Mouse (Mus musculus) hematopoietic stem cell, adult 5-6 weeks (primary cell): Measurements from ENCODE around the gene Nab1. TPM values are rescaled to one million over a fixed set of nuclear protein-coding genes. Genes with fewer than 3 reads are reported as not detected.
"Not testable (repeated sequence)": the region's sequence is repeated elsewhere in the genome, so short reads cannot be mapped to it uniquely, and the experiment has no call there.

Experiments
- ATAC-seq, 2 experiments: fragments of 125-278 bp in 1 of 2; replicated peaks in 1 of 2; 2 replicates each; pipeline ENCODE4 v1.8.0; 2016 to 2017; ENCODE audit warnings: inconsistent platforms in 2 of 2, mild to moderate bottlenecking in 2 of 2, moderate number of reproducible peaks in 2 of 2, low read depth in 1 of 2, moderate TSS enrichment in 1 of 2; ENCODE audit not compliant: low FRiP score in 2 of 2, poor library complexity in 2 of 2, severe bottlenecking in 2 of 2, insufficient read depth in 1 of 2, low TSS enrichment in 1 of 2
- total RNA-seq: library from RNA; stranded (forward); fragments of 172-1452, 232-1000 nt; gene quantifications from 2 replicates; pipeline ENCODE4 v1.2.3, GENCODE M21; 2017

Nab1 gene
- 42.1 and 57.9 TPM in 2 replicates for total RNA-seq

DNA sequence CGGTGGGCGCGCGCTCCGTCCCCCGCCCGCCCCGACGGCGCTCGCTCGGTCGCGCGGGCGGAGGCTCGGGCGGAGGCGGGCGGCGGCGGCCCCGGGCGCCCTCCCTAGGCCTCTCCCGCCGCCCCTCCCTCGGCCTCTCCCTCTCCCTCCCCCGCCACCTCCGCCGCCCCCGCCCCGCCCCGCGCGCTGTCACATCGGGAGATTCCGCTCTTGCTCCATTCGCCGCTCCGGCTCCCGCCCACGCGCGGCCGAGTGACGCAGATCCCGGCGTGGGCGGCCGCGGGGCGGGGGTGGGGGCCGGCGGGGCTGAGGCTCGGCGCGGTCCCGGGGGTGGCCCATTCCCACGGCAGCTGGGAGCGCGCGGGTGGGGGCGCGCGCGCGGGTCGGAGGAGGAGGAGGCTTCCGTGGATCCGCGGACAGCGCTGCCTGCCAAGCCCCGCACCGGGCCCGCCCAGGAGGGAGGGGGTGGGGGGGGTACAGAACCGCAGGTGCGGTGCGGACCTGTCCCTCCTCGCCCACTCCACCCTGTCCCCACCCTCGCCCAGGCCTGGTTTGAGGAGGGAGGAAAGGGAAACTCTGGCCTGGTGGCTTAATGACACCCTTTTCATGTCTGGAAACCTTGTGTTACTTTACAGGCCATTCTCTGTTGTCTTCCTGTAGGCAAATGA lies at the start of gene Nab1:
Gene Nab1 (minus strand): TSS at position 366 of the 668 bp plus-strand sequence.
- ATAC-seq, result peak; percentile 25 to 62; a peak in 3 of 4 replicates

DNA sequence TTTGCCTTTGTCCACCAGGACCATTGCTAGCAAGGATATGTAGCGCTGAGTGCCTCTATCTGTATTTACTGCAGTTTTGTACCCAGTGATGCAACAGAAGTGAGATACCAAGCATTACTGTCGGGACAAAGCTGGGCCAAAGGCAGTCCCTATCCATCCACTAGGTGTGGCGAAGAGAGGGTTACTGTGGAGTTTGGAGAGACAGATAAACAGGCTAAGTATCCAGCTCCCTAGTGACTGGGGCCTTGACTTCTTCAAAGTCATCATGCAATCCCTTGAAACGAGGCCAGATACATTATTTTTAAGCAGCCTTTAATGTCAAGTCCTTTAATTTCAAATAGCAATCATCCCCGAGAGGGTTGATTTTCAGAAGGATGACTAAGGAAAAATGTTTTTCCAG lies 47.0 kb upstream of the Nab1 start:
- ATAC-seq, result no peak

DNA sequence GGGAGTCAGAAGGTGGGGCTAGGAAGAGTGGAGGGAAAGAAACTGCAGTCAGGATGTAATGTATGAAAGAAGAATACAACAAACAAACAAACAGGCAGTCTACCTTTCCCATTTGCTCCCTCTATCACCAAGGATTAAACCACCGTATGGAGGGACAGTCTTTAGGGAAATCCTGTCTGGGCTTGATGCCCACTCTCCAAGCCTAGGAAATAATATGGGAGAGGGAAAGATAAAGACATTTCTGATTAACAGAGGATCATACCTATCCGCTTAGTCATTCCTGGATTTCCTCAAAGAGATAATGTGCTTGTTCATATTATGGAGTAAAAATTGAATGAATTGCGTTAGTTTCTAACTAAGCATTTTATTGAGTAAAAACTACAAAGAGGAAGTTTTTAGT lies 46.3 kb upstream of the Nab1 start:
- no peak for ATAC-seq

DNA sequence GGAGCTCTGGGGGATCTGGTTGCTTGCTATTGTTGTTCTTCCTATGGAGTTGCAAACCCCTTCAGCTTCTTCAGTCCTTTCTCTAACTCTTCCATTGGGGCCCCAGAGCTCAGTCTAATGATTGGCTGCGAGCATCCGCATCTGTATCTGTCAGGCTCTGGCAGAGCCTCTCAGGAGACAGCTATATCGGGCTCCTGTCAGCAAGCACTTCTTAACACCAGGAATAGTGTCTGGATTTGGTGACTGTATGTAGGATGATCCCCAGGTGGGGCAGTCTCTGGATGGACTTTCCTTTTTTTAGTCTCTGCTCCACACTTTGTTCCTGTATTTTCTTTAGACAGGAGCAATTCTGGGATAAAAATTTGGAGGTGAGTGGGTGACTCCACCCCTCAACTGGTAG lies 39.6 kb upstream of the Nab1 start:
- not testable (repeated sequence) for ATAC-seq

DNA sequence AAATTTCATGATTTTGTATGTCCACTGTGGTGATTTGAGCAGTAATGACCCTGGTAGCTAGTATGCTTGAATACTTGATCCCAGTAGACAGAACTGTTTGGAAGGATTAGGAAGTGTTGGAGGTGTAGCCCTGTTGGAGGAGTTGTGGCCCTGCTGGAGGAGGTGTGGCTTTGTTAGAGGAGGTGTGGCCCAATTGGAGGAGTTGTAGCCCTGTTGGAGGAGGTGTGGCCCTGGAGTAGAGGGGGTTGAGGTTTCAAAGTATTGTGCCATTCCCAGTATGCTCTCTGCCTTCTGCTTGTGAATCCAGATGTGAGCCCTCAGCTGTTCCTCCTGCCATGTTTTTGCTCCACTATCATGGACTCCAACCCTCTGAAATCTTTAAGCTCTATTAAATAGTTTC lies 29.5 kb upstream of the Nab1 start:
- ATAC-seq, result no peak

DNA sequence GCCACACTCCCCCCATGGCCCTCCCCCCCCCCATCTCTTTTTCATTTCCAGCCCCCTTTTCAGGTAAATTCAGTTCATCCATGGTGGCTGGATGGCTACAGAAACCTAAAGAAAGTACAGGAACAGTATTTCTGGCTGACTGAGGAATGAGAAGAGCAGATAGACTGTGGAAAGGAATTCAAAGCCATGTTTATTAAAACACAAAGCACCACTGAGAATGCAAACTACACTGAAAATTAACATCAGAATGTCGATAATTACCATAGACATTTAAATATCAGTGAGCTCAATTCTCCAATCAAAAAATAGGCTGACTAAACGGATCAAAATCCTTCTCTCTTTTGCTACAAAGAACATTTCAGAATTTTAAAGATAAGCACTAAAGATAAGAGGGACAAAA lies 27.2 kb upstream of the Nab1 start:
- ATAC-seq, result no peak

DNA sequence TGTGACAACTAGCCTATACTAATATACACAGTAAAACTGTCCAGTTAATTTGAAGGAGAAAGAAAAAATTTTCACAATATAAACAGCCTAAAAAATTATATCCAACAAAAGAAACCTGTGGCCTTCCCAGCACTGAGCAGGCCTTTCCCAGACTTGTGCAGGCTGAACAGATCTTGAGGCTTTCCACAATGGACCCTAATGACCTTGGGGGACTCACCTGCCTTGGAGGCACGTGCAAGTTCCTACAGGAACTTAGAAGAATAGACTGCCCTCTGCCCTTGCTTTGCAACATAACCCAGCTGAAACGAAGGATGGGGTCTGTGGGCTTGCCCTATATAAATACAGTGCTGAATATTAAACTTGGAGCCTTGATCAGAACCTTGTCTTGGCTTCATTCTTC lies 26.8 kb upstream of the Nab1 start:
- no peak for ATAC-seq

DNA sequence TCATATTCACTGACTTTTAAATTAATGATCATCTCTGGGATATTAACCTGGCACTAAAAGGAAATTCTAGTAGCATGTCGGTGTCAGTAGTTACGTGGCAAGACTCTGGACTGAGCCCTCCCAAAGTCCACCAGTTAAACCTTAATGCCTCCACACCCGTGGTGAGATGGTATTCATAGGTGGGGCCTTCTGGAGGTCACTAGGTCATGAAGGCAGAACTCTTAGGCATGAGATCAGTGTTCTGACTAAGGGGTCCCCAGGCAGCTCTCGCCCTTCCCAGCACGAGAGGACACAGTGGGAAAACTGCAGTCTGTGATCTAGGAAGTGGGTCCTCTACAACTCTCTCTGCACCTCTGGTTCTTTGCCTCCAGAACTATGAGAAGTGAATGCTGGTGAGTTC lies 24.2 kb upstream of the Nab1 start:
- no peak for ATAC-seq

DNA sequence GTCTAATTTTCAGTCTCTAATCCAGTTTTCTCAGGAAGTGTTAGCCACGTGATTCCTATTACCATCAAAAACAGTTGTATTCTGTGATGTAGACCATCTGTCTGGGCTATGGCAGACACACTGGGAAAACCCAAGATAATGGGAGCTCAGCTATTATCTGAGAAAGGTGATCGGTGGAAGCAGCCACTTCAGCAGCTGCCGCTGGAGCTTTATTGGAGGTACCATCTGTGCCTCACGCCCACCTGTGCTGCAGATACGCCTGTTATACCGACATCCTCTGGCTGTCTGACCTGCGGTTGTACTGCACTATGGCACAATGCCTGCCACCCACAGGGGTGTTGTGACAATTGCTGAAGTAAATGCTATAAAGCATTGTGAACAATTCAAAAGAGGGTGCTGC lies 23.7 kb upstream of the Nab1 start:
- ATAC-seq, result no peak

DNA sequence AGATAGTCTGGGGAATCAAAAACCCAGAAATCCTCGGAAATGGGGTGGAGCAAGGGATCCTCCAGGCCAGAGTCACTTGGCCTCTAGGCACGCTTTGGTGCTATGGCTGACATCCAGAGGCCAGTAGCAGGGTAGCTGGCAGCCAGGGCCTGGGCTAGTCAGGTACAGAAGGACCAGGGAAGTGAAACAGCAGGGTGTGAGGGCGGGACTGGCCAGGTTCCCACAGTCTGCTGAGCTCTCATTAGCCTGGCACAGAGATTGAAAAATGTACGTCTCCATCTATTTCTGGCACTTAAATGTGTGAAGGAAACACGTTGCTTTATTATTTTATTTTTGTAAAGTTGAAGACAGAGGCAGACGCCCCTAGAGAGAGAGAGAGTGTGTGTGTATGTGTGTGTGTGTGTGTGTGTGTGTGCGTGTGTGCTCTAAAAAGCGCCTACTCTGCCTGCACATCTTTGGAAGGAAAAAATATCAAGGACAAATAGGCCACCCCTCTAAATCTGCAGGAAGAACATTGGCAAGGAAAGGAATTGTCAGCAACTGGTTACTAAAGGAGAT lies 21.0 kb upstream of the Nab1 start:
- peak; percentile 29 to 49; a peak in 3 of 4 replicates for ATAC-seq

DNA sequence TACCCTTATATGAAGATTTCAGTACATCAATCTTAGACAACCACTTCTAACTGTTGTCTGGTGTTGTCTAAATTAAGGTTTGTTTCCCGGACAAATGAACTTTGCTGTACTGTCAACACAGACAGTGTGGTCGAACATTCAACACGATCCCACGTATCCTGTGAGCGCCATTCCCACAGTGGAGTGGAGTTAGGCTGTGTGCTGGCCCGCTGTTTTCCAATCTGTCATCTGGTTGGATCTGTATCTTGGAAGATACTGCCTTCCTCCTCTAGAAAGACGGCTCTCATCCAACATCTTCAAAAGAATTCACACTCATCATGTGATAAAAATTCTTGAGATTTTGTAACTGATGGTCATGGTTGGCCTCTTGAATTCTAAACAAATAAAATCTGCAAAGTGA lies 19.7 kb upstream of the Nab1 start:
- no peak for ATAC-seq

DNA sequence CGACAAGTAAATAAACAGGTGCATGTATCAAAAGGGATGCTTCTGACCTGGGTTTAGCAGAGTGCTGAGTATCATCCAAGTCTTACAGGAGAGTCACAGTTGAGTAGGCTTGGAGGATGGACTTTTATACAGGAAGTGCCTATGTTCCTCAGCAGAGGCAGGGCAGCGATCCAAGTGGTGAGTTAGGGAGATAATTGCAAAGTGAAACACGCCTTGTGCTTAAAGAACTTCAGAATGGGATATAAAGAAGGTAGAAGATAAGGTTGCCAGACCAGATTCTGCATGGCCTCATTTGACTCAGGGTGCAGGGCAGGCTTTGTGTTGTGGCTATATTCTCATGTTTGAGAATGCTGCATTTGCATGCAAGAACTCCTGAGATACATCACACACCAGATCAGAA lies 14.8 kb upstream of the Nab1 start:
- ATAC-seq, result no peak

DNA sequence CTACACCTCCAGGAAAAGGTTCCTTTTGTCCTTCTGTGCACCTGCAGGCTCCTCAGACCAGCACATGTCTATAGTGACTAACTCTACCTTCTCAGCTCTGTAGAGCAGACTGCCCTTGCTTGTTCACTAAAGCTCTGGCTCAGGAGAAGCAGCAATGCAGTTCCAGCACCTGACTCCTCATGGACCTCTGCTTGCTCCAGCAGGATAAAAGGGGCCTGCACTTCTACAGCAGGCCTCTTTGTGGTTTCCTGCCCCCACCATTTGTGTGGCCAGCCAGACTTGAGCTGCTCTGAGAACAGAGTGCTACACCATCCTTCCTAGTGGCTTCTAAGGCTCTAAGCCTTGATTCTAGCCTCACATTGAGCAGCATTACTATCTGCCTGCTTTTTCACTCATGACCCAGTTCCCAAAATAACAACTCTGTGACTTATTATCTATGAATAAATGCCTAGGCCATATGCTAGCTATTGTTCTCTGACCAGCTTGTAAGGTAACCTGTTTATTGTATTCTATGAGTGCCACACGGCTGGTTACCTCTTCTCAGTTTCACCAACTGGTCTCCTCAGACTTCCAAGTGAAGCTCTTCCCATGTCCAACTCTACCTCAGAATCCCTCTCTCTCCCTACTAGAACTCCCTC lies 11.4 kb upstream of the Nab1 start:
- peak; percentile 83 to 88 for ATAC-seq

DNA sequence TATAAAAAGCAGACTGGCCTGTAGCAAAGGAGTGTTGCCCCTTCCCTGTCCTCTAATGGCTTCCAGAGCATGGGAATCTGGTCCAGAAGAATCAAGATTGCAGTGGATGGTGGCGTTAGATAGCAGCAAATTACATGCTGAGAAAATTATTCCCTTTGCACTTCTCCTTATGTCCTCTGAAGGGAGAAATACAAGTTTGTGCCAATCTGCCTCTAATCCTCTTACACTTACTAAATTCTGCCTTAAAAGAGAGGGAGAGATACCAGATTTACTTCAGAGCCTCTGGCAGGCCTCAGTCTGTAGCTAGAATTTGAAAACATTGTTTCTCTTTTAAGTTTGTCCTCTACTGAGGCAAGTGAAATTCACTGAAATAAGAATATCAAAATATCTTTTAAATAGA lies 5.7 kb upstream of the Nab1 start:
- ATAC-seq, result no peak

DNA sequence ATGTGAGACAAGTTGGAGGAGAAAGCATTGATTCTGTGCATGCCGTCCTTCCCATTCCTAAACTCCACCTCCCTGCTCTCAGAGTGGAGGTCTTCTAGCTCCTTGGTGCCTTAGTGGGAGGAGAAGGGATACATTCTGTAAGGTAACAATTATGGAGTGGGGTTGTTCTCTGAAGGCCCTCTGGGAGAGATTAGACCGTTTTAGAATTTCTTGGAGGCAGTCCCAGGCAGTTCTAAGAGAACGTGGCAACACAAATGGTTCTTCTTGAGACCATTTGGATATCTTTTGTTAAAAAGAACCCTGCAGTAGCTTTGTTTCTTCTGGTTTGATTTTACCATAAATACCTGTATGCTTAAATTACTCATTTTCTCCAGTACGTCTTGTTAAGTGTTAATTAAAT lies 1.8 kb upstream of the Nab1 start:
- ATAC-seq, result no peak

DNA sequence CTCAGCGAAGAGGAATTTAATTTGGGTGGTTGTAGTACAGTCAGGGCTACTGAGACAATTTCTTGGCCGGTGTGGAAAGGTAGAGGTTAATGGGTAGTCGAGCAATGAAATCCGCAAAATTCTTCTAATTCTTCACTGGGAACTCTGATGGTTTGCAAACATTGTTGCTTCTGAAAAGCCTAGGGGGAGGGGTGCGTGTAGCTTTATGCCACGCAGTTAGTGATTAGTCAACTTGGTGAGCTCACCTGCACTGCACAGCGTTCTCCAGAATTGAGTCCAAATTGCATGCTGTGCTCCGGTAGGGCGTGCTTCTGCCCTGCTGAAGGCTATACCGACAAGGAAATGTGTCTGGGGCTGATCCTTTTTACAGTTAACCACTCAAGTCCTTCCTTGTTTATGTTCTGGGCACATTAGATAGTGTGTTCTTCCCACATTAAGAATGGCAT lies 1.2 kb upstream of the Nab1 start:
- ATAC-seq, result peak; percentile 36 to 48; a peak in 2 of 4 replicates

DNA sequence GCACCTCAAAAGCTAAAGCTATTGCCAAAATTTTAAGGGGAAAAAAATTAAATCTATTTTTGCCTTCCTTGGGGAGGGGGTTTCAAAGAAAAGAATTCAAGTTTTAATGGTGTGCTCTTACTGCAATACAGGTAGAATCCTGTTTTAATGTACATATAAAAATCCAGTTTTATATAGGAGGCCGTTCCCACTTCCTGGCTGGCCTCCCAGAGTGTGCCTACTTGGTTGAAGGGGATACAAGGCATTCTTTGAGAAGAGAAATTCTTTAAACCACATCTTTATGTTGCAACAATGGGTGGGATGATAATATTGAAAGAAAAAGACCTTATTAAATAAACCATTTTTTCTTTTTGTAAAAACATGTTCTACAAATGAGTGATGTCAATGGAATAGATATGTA lies 611 bp upstream of the Nab1 start:
- no peak for ATAC-seq

DNA sequence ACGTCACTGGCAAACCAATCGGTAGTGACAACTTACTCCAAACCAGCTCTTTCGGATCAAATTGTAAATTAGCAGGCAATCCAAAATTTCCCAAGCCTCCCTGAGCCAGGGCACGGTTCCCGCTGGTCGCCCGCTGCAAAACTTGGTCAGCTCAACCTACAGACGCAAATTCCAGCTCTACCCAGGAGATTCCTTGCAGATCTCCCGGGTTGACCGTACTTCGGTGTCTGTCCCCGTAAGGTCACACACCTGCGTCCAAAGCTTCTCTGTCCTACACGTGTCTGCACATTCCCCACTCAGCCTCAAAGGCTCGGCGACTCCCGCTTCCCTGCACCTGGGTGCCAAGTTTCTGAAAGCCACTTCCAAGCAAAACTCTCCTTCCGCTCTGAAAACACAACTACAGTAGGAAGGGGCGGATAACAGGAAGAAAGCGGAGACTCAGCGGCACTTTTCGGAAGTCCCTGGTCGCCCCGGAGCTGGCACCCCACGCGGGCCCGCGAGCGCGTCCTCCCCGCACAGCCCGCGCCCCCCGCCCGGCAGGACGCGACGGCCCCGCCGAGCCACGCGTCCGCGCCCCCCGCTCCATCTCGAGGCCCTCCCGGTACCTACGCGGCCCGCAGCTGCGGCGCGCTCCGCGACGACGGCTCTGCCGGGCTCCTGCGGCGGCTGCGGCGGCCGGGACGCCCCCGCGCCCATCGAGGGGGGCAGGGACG lies 722 bp downstream of the Nab1 start:
- ATAC-seq, result peak; percentile 58 to 61
